Comparison of ENCODE assay signal across 8 mouse cellular contexts in the genomic region with DNA sequence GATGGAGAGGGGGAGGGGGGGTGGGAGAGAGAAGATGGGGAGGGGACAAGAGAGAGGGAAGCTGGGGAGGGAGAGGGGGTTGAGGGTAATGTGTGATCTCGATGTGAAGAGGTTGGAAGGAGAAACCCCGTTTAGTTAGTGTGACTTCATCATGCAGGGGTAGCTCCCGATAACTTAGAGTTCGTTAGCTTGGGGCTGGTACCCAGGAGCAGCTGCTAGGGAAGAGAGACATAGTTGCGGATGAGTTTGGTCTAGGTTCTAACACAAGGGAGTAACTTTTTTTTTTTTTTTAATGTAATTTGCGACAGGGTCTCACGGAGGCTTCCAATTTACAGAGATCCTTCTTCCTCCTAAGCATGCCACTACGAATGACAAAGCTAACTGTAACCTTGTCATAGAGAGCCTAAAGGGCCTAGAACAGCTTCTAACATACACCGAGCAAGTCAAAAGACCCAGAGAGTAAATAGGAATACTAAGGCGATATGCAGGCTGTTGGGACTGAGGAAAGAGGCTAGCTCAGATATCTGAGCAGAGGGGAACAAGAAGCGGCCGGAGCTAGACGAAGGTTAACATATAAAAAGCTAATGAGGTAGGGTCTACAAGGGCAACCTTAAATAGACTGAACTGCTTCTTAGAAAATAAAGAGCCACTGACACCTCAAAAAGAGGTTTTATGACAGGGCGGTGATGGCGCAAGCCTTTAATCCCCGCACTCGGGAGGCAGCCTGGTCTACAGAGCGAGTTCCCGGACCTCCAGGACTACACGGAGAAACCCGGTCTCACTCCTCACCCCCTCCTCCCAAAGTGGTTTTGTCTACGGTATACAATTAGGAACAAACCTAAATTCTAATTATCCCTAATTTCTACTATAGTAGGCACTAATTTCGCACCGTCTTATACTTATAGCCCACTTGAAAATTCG. TPM values are rescaled to one million over a fixed set of nuclear protein-coding genes. Genes with fewer than 3 reads are reported as not detected.
DNase-seq lines count a peak whose midpoint lies in the region; ATAC-seq and TF ChIP-seq lines count a peak whose summit lies in the region.

No protein-coding gene starts in this region.

- intact Hi-C loops in heart, postnatal 10 days (cut with DNase I) = loop anchor here (5.0 to 10.0 kb wide), 2 partner anchors 342 to 370 kb away; partner anchors contain the start of genes Hipk2 and Tbxas1
- intact Hi-C loops in gastrocnemius, postnatal 14 days (cut with DNase I; ENCODE audit: low total_unique reads) = no loop called here

- no peaks in the 10 kb centered on the region for H3K9me3 ChIP-seq in limb, embryonic 12.5 days

- peak overlapping the region; percentile 62 for H3K9ac ChIP-seq in limb, embryonic 12.5 days (replicated peaks)

- no peaks in the 10 kb centered on the region for H3K36me3 ChIP-seq in limb, embryonic 12.5 days
- no peaks in the 10 kb centered on the region for H3K36me3 ChIP-seq in myocyte (ENCODE audit: control insufficient read depth, insufficient read depth)

- no peaks in the 10 kb centered on the region for H3K79me2 ChIP-seq in myocyte (ENCODE audit: control insufficient read depth, insufficient read depth)

- no peak for TF ChIP-seq POLR2A in myocyte (IDR thresholded peaks at IDR 0.05; ENCODE audit: insufficient read length, low read depth)

- peak overlapping the region; percentile 70 for H3K4me2 ChIP-seq in limb, embryonic 12.5 days
- H3K4me2 ChIP-seq in myocyte (ENCODE audit: low read depth) = peak overlapping the region; percentile 99

- ATAC-seq in common myeloid progenitor, adult 5-6 weeks (replicated peaks; ENCODE audit: low read depth, poor library complexity, severe bottlenecking) = peak; percentile 2; the same call in 1 of the 2 replicates
- ATAC-seq in limb, embryonic 12.5 days (ENCODE audit: insufficient number of reproducible peaks, insufficient read depth, low FRiP score, low TSS enrichment, low read depth) = peak; percentile 33

- H3ac ChIP-seq in myocyte (ENCODE audit: control insufficient read depth, insufficient read length) = peak overlapping the region; percentile 79

- no peaks in the 10 kb centered on the region for H3K27me3 ChIP-seq in limb, embryonic 12.5 days
- no peaks in the 10 kb centered on the region for H3K27me3 ChIP-seq in myocyte (ENCODE audit: control insufficient read depth, insufficient read depth, insufficient read length)

- 7% methylated on average over 25 of the region's 25 CpGs for WGBS in limb, embryonic 12.5 days

- DNase-seq in heart, adult 11 months = peak; percentile 90
- DNase-seq in heart, postnatal 10 days = no peak
- peak; percentile 19 for DNase-seq in CD4-positive helper T cell, adult 2 months (ENCODE audit: low read depth, low spot score)
- DNase-seq in gastrocnemius, postnatal 14 days = peak; percentile 20
- peak; percentile 38 to 55 for DNase-seq in thymus, postnatal 10 days (ENCODE audit: low spot score in 2 of 2)

- H3K27ac ChIP-seq in limb, embryonic 12.5 days = peak overlapping the region; percentile 95

- peak overlapping the region; percentile 78 for H3K4me3 ChIP-seq in limb, embryonic 12.5 days (replicated peaks)
- peak overlapping the region; percentile 83 for H3K4me3 ChIP-seq in myocyte

- peaks cover 5% of the 10 kb centered on the region; the same call in 1 of the 2 replicates for H3K4me1 ChIP-seq in limb, embryonic 12.5 days (replicated peaks)

TF ChIP-seq in myocyte, 11 proteins besides CTCF, POLR2A, EP300 and RAD21:
- TF ChIP-seq TCF3 (IDR thresholded peaks at IDR 0.05; ENCODE audit: insufficient read length, low read depth) (no peak), MYOG (IDR thresholded peaks at IDR 0.05; ENCODE audit: control insufficient read depth in 1 of 3, insufficient read depth in 1 of 3, insufficient read length in 2 of 3, low read depth in 2 of 3) (no peak), E2F4 (IDR thresholded peaks at IDR 0.05; ENCODE audit: insufficient read depth) (no peak)

RNA-seq across cellular contexts. Expression of gene Fmc1, which starts 0.5 kb away (rescaled TPM):
- 100 to 1,000 TPM; 217 to 225 TPM for total RNA-seq in heart, postnatal 10 days (2021)
- total RNA-seq in common myeloid progenitor, adult 5-6 weeks (2017) = 11.7 and 47.1 TPM in 2 replicates
- total RNA-seq in gastrocnemius, postnatal 14 days (2021) = 100 to 1,000 TPM; 125 to 149 TPM
- 99.0 and 103 TPM in 2 replicates for polyA plus RNA-seq in limb, embryonic 12.5 days (2016; fragmentation: Nextera tagmentation; extraction: Ambion mirVana)
- 110 TPM for polyA plus RNA-seq in myocyte (2012; fragmentation: generic; extraction: Trizol)

RNA-seq across cellular contexts. Expression of gene Luc7l2, which starts 18.4 kb away (rescaled TPM):
- total RNA-seq in heart, postnatal 10 days (2021) = 100 to 1,000 TPM; 125 to 128 TPM
- total RNA-seq in common myeloid progenitor, adult 5-6 weeks (2017) = 284 and 303 TPM in 2 replicates
- total RNA-seq in gastrocnemius, postnatal 14 days (2021) = 100 to 1,000 TPM in 1 of 2 experiments, 10 to 100 TPM in 1; 84.2 to 102 TPM
- polyA plus RNA-seq in limb, embryonic 12.5 days (2016; fragmentation: Nextera tagmentation; extraction: Ambion mirVana) = 52.8 and 58.2 TPM in 2 replicates
- 21.1 TPM for polyA plus RNA-seq in myocyte (2012; fragmentation: generic; extraction: Trizol)

Comparison
In these comparisons a context has a peak if more than half of its experiments do, and no peak if none do; other contexts are left out.
1. DNase-seq: peak in heart, adult 11 months (single experiment), CD4-positive helper T cell, adult 2 months (single experiment), gastrocnemius, postnatal 14 days (single experiment) and thymus, postnatal 10 days (2 of 2); none in heart, postnatal 10 days (0 of 2).